Mouse (Mus musculus) c-Kit-positive CD71-negative TER-119-negative erythroid progenitor cells, embryonic 14.5 days (primary cell): ENCODE measurements around the gene Ldlrad3.

Experiments
- DNase-seq: peaks from one replicate; pipeline ENCODE4 v3.0.0-alpha.2; 2013; ENCODE audit warnings: low read depth

Gene Ldlrad3

GRCm38 (mm10) chr2:102038229-102038894 lies 147.8 kb downstream of the Ldlrad3 start:
- no peak for DNase-seq

- peak; percentile 66 for DNase-seq
Observed at GRCm38 (mm10) chr2:102036665-102037511, 149.3 kb downstream of the Ldlrad3 start.

- peak; percentile 65 for DNase-seq
Observed at GRCm38 (mm10) chr2:102034513-102034879, 151.7 kb downstream of the Ldlrad3 start.

GRCm38 (mm10) chr2:102033818-102034512 lies 152.2 kb downstream of the Ldlrad3 start:
- DNase-seq = no peak

DNA sequence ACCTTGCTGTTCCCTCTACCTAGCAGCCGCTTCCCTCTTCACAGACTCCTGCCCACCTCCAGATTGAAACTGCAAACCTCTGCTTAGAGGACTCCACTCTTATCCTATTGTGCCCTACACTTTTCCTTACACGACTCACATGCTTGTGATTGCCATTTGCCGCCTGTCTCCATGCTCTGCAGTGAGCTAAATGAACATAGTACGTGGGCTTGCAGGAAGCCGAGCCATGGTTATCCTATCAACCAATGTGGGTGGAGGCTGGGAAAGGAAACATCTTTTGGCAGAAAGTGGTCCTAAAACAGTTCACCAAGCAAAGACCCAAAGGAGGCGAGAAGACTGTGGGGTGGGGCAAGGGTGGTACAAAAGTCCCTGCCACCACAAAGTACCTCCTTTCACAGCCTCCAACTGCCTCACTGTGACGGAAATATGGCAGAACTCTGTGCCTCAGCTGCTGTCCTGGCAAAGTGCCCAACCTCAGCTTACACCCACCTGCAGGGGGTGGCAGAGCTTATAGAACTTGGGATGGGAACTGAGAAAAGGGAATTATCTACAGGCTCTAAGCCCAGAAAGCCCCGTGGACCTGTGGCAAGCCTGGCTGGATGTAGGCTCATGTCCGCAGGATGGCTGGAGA lies 153.4 kb downstream of the Ldlrad3 start:
- DNase-seq = no peak

DNA sequence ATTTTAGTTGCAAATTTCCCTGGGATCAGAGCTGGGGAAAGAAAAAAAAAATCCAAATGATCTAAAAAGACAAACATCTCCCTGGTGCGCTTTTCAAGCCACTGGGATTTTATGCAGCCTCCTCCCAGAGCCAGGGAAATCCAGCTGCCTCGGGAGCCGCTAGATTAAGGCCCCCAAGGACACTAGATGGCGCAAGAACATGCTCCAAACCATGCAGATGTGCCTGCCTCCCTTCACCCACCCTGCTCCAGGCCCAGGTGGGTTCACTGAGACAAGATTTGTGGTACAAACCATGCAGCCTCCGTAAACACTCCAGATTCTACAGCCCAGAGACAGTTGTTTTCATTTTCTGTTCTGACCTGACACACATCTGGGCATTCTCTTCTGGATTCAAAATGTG lies 155.5 kb downstream of the Ldlrad3 start:
- no peak for DNase-seq

DNA sequence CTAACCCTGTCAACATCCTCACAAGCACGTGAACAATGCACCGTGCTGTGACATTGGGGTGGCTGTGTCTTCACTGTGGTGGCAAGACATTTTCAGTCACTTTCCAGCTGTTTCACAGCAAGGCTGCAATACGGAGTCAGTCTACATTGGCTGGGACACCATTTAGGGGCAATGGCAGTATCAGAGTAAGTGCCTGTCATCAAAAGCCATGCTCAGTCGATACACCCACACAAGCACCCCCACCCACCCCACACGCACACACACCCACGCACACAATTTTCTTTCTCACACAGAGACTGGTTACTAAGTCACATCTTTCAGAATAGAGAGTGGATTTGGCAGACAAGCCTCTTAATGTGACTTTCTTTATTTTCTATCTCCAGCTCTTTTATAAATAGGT lies 156.0 kb downstream of the Ldlrad3 start:
- DNase-seq = no peak

GRCm38 (mm10) chr2:102029682-102030081 lies 156.5 kb downstream of the Ldlrad3 start:
- no peak for DNase-seq

DNA sequence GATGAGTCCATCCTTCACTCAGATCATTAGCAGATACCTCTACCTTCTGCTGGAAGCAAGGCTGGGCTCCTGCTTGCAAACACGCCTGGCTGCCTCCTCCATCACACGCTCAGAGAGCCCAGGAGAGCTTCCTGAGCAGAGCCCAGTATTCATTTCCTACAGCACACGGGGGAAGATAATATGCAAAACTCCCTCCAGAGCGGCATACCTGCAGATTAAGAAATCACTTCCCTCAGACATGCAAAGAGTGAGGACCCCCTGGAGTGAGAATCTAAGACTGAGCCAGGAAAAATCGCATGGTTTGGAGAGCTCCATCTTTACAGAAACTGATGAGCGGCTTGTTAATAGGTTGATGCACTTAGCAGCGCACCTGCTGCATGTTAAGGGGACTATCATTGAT lies 158.9 kb downstream of the Ldlrad3 start:
- DNase-seq = no peak

DNA sequence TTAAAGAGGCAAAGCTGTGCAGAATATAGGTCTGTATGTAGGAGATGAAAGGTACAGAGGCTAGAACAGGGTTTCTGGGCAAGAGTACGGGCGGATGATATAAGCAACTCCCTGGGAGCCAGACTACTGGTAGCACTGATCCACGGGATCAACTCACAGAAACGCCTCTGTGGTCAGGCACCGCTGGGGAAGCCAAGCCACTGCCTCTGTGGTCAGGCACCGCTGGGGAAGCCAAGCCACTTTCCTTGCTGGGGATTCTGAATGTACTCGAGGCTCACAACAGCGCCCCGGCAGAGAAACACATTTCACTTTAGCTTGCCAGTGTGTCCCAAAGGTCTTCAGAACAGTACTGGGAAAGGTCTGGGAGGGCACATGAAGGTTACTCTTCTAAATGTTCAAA lies 160.0 kb downstream of the Ldlrad3 start:
- DNase-seq = no peak

DNA sequence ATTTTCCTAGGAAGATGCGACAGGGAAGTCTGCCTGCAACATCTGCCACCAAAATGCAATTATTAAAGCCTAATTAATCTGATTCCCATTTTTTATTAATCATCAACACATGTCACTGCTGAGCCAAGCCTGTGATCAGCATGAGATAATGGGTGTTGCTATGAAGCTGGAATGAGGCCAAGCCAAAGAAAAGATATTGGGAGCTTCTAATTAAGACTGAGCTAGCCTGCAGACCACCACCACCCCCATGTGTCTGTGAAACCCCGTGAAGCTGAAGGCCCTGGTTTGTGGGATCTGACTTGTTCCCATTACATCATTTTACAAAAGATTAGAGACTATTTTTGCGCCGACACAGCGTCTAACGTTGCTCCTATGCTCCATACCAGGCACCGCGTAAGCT lies 161.7 kb downstream of the Ldlrad3 start:
- DNase-seq = no peak

- DNase-seq = no peak
Observed at GRCm38 (mm10) chr2:102021371-102022084, 164.7 kb downstream of the Ldlrad3 start.

- DNase-seq = no peak
Observed at GRCm38 (mm10) chr2:102020546-102020945, 165.6 kb downstream of the Ldlrad3 start.

DNA sequence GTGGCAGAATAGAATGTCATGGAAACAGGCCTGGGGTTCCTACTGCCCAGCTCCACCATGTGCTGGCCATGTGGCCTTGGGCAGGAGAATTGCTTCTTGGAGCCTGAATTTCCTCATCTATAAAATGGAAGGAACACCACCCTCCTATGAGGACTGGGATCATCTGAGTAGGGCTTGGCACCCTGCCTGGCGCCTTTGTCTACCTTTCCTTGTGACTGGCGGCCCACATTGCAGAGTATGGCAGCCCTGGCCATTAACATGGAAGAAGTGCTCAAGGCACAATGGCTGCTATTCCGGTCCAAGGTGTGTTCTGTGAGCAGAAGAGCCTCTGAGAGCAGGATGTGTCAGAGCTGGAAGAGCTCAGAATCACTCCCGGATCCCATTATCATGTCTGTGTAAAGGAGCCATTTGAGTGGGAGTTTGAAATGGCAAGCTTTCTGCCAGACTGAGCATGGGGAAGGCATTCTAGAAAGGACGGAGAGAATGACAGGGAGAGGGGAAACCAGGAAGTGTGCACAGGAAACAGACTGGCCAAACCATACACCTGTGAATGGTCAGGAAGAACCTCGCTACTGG lies 171.6 kb downstream of the Ldlrad3 start:
- no peak for DNase-seq

DNA sequence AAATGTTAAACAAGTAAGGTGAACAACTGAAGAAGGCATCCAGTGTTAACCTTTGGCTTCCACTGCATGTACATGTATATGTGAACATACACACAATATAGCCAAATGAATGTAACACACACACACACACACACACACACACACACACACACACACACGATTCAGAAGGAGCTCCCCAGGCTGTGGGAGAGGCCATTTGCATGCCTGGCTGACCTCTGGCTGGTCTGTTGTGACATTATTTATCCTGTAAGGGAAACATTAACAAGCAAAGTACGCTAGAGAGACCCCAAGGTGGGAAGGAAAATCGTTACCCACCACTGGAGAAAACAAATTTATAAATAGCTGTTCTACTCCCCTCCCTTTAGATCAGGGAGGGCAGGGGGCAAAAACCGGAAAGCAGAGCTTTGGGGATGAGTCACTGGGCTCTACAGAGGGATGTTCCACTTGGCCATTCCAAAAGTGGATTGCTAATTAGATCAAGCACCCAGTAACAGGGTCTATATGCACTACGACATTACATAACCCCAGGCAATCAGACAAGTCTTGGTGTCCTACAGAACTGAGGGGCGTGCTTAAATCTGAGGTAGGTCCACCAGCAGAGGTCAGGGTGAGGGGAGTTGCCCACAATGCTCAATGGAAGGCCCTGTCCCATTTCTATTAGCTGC lies 174.7 kb downstream of the Ldlrad3 start:
- no peak for DNase-seq

DNA sequence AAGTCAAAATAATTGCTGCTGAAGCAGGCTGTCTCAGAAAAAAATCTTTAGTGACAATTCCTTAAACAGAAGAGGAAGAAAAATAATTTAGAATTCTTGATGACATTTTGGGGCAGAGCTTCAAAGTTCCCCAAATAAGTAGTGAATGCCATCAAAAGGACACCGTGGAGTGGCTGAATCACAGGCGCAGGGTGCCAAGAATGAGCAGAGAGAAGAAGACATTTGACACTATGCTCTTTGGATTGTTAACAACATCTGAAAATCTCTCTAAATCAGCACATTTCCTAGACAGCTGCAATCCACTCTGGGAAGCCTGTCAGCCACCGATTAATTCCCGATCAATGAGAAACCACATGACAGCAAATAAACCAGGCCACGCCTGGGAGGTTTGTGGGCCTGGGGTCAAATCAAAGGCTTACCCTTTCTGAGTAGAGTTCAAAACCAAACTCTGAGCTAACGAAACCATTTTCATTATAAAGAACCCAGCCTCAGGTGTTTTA lies 176.4 kb downstream of the Ldlrad3 start:
- DNase-seq = no peak

DNA sequence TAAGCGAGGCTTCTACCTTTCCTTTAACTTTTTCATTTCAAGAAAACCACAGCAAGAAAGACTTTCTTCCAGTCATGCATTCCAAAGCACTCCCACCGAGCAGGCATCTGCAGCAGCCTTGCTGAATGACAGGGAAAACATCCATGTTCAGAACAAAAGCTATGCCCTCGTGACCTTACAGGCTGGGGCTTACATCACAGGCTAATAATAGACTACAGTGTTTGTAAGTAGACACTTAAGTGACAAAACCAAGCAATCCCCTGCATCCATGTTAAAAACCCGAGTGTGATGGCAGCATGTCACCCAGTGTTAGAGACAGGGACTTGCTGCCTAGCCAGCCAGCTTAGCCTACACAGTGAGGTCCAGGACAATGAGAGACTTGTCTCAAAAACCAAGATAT lies 180.0 kb downstream of the Ldlrad3 start:
- no peak for DNase-seq

- DNase-seq = no peak
Observed at GRCm38 (mm10) chr2:102005377-102006007, 180.7 kb downstream of the Ldlrad3 start.

DNA sequence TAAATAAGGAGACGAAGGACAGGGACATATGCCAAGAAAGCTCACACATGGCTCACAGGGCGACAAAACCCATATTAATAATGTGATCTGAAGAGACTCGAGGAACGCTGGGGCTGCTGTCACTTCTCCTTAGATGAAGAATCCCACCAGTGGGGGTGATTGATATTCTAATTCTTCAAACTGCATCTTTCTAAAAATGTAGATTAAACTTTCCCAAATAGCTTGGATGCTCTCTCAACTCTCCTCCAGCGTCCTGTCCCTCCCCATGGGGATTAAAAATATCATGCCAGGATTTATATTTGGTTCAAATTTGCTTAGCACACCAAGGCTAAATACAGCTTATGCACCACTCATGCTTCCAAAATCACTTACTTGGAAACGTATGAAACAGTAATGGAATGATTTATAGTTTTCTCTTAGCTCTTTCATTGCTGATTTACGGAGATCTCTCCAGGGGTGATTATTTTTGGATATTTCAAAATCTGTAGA lies 182.4 kb downstream of the Ldlrad3 start:
- no peak for DNase-seq
